Mouse (Mus musculus) embryo, embryonic 10.5 days (tissue): ENCODE results near the gene Dnajc4.
A peak's percentile ranks its signal among the peaks of the same experiment; 100 is the strongest.

Source experiments
- DNase-seq: peaks from one replicate; pipeline ENCODE4 v3.0.0-alpha.2; 2015; ENCODE audit warnings: low spot score

Gene Dnajc4

DNA sequence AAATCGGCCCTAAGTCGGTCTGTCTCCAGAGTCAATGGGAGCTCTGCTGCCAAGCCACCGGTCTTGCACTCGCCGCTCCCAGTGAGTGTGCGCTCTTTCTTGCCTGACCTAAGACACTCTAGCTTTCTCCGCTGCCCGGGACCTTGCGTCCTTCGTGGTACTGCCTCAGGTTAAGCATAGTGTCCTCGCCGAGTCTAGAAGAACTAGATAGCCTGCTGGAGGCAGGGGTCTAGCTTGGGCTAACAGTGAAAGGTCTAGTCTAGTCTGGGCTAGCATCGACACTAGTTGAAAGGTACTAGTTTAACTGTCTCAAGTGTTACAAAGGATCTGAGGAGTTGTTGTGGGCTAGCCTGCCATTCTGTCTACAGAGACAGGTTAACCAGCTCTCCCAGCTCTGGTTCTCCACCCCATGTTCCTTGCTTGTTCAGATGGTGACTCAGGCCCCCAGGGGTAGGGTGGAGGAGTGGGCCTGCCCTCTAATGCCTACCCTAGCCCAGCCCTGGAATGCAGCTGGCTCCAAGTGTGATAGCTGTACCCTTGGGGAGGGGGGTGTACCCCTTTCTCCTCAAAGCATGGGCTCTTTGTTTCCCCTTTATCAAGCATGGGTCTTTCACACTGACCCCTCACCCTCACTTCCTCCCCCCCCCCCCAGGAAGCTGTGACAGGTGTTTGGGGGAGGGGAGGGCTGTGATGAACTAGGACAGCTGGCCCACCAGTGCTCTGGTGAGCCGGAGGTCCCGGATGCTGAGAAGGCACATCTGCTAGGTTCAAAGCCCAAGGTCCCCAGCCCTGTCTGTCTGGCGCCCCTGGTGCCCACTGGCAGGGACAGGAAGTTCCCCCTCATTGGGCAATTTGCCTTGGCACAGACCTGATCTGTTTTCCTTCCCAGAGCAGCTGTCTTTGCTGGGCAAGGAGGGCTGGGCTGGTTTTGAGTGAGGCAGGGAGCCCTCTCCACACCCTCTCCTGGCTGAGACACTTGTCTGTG lies 16.5 kb downstream of the Dnajc4 start, which contains the start of gene Plcb3:
Gene Plcb3, minus strand, starts transcription at position 934 of the 985 bp plus-strand sequence.
- peak; percentile 81 for DNase-seq

DNA sequence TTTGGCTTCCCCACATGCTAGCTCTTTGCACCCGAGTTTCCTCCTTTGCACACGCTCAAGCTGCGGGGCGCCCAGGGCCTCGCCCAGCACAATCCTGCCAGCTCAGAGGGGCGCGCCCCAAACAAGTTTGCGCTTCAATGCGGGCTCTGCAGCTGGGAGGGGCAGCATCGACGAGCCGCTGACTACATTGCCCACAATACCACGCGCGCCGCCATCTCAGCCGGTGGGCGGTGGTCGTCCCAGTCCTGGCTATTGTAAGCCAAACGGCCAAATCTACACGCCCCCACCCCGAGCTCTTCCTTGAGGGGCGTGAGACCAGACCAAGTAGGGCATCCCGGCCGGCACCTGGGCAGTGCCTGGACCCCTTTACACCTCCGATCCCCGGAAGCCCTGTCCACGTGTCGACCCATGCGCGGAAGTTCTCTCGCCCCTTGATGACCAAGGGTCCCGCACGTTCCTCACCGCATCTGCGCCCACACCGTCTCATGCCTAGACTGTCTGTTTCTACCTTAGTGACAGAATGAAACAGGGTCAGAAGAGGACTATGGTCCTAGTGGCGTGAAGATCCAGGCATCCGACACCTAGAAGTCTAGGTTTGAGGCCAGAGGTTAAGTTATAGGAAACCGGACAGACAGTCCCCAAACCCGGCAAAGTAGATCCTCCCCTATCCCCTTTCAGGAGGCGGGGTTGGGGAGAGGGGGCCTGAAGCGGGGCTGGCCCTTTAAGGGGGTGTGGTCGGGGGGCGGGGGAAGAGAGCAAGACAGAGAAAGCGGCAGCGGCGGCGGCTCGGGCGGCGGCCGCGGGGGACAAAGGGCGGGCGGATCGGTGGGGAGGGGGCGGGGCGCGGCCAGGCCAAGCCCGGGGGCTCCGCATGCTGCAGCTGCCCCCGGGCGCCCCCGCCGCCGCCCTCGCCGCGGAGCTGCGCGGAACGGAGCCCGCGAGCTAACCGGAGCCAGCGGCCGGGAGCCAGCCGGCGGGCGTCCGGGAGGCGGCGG lies 17.9 kb downstream of the Dnajc4 start, which contains the start of gene Ppp1r14b:
Gene Ppp1r14b, plus strand, starts transcription at position 758 of the 995 bp plus-strand sequence.
- peak; percentile 96 for DNase-seq

DNA sequence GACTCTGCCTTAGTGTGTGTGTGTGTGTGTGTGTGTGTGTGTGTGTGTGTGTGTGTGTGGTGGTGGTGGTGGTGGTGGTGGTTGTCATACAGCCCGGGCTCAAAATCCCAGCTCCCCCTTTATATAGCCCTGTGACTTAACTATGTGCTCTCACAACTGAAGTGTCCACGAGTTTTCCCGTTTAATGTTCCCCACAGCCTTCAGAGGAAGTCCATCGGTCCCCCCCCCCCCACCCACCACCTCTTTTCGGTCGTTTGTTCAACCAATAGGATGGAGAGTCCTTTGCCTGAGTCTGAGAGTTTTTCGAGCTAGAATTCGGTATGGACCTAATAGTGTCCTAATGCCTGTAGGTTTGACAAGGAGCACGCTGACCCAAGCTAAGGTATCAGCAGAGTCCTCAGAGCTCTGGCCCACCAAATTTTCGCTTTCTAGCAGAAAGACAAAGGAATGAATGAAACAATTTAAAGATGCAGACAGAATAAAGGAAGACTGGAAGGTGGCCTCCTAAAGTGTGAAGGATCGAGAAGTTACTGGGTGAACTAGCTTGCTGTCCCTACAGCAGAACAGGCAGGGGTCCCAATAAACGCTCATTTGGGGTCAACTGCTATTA lies 18.7 kb downstream of the Dnajc4 start:
- peak; percentile 22 for DNase-seq

DNA sequence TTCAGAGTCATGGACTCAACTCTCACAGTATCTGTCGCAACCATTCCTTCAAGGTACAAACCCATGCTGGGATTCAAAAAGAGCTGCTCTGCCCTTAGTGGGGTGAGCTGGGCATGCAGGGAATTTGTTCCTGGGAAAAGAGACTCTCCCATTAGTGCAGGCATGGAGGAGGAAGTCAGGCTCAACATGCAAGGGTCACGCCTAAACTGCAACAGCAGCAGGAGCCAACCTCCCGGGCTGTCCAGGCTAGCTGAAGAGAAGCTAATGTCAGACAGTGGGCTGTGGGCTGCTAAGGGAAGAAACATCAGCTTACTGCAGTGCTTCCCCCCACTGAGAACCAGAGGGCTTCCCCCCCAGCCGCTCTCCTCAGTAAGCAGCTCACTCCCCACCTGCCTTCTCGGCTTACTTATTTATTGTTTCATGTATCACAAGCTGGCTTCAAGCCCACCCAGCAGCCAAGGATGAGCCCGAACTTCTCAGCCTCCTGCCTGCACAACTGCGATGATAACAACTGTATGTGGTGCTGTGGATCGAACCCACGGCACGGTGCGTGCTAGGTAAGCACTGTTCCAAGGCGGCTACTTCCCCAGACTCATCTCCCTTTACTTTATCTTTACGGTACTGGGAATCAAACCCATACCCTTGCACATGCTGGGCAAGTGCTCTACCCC lies 20.0 kb downstream of the Dnajc4 start:
- no peak for DNase-seq

DNA sequence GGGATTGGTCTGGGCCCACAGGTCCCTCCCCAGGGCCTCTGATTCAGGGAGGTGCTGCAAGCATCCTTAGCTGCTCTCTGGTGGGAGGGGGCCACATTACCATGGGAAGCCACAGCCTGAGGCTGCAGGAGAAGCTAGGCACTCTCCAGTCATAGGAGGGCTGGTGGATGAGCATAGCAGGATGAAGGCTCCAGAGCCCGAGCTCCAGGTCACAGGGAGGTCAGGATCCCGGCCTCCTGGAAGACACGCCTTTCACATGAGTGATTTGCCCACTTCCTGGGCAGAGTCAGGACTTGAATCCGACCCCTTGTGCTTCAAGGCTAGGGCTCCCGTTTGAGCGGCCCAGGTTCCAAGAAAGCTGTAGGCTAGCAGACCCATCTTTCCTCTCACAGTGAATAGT lies 20.7 kb downstream of the Dnajc4 start:
- peak; percentile 36 for DNase-seq

DNA sequence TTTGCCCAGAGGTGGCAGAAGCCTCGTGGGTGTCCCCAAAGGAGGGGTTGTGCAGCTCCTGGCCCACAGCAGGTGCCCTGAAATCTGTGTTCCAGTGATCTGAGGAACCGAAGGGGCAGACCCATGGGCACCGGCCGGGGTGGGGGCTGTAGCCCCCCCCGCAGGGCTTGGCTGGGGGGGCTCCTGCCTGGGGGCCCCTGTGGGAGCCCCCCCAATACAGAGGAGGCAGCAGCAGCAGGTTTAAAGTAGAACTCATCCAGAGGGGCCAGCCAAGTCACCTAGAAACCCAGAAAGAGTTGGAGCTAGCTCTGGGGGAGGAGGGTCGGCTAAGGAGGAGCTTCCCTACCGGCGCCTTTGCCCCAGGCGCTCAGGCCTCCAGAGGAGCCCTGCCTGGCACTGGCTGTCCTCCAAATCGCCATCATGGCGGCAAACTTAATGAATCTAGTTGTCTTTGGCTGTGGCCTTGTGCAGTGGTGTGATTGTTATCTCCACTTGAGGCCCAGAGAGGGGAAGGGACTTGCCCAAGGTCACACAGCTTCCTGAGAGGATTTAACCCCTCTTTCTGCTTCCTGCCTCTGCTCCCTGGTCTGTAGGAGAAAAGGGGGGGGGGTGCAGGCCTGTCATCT lies 21.8 kb downstream of the Dnajc4 start:
- peak; percentile 10 for DNase-seq

DNA sequence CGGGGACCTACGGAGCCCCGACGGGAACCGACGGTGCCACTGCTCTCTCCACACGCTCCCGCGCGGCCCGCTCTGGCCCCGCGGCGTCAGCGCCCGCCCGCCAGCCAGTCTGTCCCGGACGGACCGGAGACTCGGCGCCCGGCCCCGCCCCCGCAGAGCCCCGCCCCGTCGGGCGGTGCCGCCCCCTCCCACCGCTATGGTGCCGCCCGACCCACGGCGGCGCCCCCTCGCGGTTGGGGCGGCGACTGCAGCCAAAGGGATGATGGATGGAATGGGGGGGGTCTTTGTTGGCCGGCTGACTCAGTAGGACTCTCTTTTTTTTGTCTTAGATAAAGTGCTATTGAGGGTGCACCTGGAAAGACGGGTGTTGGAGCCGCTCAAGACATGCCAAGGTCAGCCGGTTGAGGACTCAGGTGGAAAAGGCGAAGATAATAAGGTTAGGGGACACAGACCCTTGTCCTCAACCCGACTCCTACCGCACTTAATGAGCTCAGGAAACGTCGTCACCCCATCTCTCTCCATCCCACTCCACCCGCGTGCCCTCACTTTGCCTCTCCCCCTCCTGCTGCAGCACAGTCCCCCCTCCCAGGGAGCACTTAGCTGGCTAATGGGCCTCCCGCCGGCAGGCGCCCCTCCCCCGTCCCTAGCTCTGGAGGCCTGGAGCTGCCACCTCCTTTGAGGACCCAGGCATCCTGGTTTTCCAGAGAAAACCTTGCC lies 22.5 kb downstream of the Dnajc4 start:
- DNase-seq, result peak; percentile 69

DNA sequence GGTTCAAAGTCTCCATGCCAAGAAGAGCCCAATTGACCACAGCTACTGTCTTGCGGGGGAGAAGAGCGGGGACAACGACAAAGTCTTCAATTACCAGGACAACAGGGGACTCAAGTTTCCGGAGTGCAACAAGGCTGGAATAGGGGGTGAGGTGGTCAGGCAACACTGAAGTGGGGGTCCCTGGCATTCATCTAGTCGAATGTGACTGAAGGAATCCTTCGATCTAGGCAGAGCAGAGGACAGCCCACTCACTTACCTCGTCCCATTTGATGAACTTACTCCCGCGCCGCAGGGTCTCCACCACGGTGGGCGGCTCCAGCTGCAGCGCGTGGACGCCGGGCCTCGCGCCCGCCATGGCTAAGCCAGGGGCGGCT lies 23.1 kb downstream of the Dnajc4 start:
- no peak for DNase-seq

DNA sequence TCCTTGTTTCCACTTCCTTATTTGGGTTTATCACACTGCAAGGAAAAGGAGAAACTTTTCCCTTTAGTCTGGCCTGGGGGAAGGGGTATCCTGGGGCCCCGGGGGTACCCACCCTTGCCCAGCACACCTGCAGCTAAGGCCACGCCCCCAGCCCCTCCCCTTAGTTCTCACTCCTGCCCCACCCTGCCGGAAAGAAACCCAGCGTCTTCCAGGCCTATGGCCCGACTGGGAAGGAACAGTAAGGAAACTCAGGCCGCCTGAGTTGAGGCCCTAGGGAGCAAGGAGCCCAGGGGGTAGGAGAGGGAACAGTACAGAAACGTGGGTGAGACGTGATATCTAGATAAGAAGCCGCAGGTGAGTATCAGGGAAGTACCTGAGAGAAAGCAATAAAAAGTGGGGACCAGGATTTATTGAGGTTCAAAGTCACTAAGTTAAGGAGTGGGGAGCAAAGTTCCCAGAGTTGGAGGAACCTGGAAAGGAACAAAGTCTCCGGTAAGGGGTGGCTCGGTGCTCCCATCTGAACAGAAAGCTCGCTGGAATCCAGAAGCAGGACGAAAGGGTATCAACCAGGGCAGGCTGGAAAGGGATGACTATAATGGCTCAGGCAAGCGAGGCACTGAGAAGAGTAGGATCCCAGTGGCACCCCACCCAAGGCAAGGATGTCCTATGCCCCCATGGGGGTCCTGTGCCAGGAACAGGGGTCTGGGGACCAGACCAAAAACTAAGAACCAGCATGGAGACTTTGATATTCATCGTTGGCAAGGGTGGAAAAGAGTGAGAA lies 23.7 kb downstream of the Dnajc4 start:
- peak; percentile 16 for DNase-seq

DNA sequence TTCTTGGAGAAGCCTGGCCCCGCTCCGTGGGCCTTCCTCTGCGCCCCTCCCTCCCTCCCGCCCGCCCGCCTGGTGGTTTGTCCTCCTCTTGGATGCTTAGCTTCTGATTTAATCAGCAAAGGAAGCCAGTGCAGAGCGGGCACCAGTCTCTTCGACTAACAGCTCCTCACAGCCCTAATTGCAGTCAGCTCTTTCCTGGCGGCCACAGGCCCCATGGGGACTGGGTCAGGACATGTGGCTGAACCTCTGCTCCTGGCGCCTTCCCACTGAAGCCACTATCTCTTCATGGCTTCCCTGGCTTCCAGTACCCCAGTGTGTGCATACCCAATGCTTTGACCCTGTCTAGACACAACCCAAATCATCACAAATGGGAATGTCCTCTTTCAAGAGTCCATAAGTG lies 35.9 kb downstream of the Dnajc4 start:
- DNase-seq, result no peak

DNA sequence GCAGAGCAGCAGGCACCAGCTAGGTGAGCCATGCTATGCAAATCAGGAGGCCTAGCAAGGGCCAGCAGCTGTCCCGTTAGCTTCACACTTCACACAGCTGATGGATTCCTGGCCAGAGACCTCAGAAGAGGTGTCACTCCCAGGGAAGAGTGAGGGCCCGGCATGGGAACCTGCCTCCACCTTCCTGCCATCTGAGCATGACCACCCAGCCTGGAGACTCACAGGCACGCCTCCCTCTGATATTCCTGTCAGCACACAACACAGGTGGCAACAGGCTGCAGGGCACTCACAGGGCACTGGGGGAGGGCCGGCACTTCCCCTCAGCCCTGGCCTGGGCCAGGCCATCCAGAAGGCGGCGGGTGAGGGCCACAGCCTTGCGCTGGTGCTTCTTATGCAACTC lies 36.9 kb downstream of the Dnajc4 start:
- DNase-seq, result no peak

DNA sequence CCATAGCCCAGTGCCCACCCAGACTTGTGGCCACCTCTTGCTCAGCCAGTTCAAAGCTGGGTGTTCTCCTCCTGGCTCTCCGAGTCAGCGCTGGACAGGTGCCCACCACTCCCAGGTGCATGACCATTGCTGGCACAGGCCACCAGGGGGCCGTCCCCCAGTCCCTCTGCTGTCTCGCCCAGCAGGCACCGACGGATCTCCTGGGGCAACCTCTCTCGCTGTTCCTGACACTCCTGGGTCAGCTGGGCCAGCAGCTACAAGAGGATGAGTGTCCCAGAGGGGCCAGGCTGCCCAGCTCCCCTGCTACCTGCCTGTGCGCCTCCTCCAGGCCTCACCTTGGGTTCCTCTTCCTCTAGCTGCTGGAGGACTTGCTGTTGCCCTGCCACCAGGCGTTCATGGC lies 38.3 kb downstream of the Dnajc4 start:
- DNase-seq, result no peak

DNA sequence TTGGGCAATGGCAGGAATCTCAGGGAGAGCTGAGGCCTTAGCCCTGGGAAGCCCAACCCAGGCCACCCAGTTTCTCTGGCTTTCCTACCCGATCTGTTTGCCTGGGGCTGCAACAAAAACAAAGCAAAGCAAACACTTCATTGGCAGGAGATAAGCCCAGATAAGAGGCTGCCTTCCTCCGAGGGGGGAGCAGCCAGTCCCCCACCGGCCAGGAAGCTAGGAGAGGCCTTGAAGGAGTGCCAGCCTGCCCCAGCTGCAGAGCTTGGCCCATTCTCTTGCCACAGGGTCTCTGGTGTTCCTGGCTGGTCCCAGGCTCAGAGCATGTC lies 39.7 kb downstream of the Dnajc4 start:
- DNase-seq, result no peak

DNA sequence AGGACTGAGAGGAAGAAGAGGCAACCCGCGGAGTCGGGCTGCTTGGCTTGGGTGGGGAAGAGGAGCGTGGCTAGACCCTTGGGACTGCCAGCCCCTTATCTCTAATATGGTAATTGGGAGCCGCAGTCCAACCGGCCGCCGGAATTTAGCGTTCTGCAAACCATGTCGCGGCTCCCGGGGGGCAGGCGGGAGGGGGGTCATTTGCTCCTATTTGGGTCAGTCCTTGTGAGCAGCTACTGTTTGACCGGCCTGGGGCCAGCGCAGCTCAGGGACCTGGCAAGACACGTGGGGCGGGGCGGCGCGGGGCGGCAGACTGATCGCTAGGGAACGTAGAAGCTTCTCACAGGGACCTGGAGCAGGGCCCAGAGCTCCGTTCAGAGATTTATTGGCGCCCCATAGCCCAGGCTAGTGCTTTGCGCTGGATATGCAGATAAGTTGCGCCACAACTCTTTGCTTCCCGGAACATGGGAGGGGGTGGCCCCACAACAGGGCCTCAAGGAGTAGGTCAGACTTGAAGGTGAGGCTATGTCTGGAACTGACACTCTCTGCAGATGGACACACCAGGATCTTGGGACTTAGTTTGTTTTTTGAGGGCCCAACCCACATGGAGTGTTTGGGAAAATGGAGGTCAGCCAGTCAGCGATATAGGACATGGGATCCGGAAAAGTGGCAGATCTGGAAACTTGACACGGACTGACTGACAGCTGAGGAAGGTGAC lies 40.2 kb downstream of the Dnajc4 start:
- DNase-seq, result peak; percentile 66

DNA sequence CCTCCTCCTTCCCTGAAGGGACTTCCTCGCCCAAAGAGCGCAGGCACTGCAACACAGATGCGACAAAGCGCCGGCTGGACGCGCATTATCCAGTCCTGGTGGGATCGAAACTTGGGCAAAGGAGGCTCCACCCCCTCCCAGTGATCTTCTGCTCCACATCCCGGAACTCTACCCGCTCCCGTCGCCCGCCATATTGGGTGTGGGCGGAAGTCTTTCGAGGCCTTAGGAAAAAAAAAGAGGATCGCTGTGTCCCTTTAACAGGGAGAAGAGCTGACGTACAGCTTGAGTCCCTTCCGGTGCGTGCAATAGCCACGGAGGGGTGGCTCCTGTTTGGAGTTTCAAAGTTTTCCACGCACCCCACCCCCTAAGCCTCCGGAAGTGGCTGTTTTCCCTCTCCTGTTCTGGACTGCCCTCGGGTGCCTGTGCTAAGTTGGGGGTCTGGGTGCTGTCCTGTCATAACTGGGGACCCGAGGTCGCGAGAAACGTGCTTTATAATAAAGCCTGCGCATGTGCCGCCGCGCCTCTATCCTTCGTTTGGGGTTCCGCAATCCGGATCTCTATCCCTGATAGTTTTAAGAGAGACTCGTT lies 40.9 kb downstream of the Dnajc4 start:
- peak; percentile 97 for DNase-seq

DNA sequence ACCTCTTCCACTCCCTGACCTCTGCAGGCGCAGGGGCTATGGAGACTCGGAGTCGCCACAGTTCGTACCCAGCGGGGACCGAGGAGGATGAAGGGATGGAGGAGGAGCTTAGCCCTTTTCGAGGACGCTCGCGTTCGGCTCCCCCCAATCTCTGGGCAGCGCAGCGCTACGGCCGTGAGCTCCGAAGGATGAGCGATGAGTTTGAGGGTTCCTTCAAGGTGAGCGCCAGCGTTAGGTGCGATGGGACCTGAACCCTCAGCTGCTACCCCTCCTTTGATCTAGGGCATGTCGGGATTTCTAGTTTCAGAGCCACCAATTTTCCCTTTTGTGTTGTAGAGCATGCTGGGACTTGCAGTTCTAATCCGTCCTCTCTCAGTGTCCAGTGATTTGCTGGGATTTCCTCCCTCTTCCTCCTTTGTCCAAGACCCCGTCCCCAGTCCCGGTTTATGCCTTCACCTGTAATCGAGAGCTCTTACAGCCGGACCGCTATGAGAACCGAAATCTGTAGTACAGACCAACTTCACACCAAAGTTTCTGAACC lies 41.7 kb downstream of the Dnajc4 start:
- peak; percentile 87 for DNase-seq

DNA sequence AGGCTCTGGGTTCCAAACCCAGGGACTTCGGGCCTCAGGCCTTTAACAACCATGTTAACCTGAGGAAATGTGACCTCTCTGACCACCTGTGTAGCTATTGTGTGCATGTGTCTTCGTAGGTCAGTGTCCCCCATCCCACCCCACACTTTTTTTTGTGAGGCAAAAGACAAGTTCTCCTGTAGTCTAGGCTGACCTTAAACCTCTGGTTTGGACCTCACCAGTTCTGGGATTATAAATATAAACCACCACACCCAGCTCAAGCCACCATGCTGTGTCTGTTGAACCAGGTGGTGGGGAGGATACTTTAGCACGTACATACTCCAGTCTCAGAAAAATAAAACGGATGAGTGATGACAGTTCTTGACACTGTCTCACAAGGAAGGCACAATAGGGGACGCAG lies 42.4 kb downstream of the Dnajc4 start:
- no peak for DNase-seq

DNA sequence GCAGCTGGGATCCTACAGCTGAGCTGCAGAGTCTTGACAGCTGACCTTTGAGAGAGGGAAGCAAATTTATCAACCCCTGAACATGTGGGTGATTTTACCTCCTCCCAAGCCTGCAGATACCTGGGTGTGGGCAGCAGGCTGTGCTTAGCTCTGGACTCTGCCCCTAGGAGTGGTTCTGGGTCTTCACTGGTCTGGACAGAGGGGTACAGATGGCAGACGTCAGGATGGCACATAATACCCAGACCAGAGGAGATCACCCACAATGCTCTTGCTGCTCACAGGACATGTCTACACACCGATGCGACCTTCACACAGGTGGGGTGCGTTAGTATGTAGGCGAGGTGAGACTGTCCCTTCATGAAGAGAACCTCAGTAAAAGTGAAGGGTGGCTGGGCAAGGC lies 42.8 kb downstream of the Dnajc4 start:
- no peak for DNase-seq
